ENCODE assay signal across 24 mouse cellular contexts in the genomic region with DNA sequence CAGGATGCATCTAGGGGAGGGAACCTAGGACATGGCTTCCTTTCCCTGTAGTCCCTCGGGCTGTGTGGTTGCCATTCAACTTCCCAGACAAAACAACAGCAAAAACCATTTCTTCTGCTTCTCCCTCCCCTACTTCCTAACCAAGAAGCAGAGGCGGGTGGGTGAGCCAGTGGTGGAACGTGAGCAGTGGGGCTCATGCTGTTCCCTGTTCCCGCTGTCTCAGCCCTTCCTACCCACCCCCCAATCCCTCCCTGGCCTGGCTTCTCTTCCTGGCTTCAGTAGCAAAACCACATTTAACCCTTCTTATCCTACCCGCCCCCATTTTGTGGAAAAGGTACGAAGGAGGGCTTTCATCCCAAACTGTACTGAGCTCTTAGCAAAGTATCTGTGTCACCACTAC. TPM values are rescaled to one million over a fixed set of nuclear protein-coding genes. Genes with fewer than 3 reads are reported as not detected.
DNase-seq lines count a peak whose midpoint lies in the region; ATAC-seq and TF ChIP-seq lines count a peak whose summit lies in the region.
"Had no signal": no experiment of that assay in that cellular context is flagged by ENCODE, and none has a peak within 500 bp of the region (broad histone marks: within the 10 kb centered on the region; RNA-seq: fewer than 3 reads in every experiment).

No protein-coding gene starts in this region.

- no peak overlapping the region for H3K4me2 ChIP-seq in intestine, embryonic 16.5 days (ENCODE audit: low read depth, low read length)
- no peak overlapping the region for H3K4me2 ChIP-seq in intestine, postnatal 0 days (replicated peaks; ENCODE audit: low read depth)
- H3K4me2 ChIP-seq in embryonic facial prominence, embryonic 14.5 days (ENCODE audit: low read depth, low read length): peak overlapping the region; percentile 38
- peak overlapping the region; percentile 23; the same call in 1 of the 2 replicates for H3K4me2 ChIP-seq in limb, embryonic 15.5 days
- H3K4me2 ChIP-seq: forebrain, embryonic 12.5 days; midbrain, embryonic 12.5 days; neural tube, embryonic 13.5 days had no signal

- H3K27ac ChIP-seq in intestine, embryonic 16.5 days (ENCODE audit: low read length): 0 out of 2 replicates have a peak overlapping the region, but pooled peaks have one; percentile 11
- H3K27ac ChIP-seq in intestine, postnatal 0 days (ENCODE audit: low read depth, low read length): no peak overlapping the region
- H3K27ac ChIP-seq in ES-E14 (ENCODE audit: insufficient read depth, low read depth, low read length, poor library complexity, severe bottlenecking): no peak overlapping the region
- H3K27ac ChIP-seq in embryonic facial prominence, embryonic 14.5 days (replicated peaks; ENCODE audit: low read depth, low read length): peak overlapping the region; percentile 99
- H3K27ac ChIP-seq in limb, embryonic 15.5 days: peak overlapping the region; percentile 98
- H3K27ac ChIP-seq: forebrain, embryonic 12.5 days; layer of hippocampus, adult 2 months; midbrain, embryonic 12.5 days; neural tube, embryonic 13.5 days had no signal

- in situ Hi-C loops in ES-E14 (cut with MboI; ENCODE audit: low sequenced_read_pairs in 2 of 2, unreplicated experiment in 2 of 2): no loop called here

- no peak overlapping the region for H3K4me3 ChIP-seq in intestine, embryonic 16.5 days (ENCODE audit: low read length)
- H3K4me3 ChIP-seq in intestine, postnatal 0 days (ENCODE audit: low read depth, low read length): no peak overlapping the region
- H3K4me3 ChIP-seq in ES-E14 (ENCODE audit: insufficient read depth in 1 of 2, low read depth in 1 of 2, low read length in 2 of 2, poor library complexity in 1 of 2, severe bottlenecking in 1 of 2): no peak overlapping the region
- H3K4me3 ChIP-seq in embryonic facial prominence, embryonic 14.5 days (ENCODE audit: low read depth, low read length): no peak overlapping the region
- H3K4me3 ChIP-seq in limb, embryonic 15.5 days: no peak overlapping the region
- H3K4me3 ChIP-seq: forebrain, embryonic 12.5 days; layer of hippocampus, adult 2 months; midbrain, embryonic 12.5 days; neural tube, embryonic 13.5 days had no signal

- ATAC-seq in intestine, embryonic 16.5 days: no peak
- ATAC-seq in intestine, postnatal 0 days: no peak
- ATAC-seq in embryonic facial prominence, embryonic 14.5 days (ENCODE audit: low read depth): no peak
- no peak for ATAC-seq in limb, embryonic 15.5 days (ENCODE audit: insufficient number of reproducible peaks, low FRiP score, low TSS enrichment, low read depth)
- ATAC-seq: liver, postnatal 0 days had no signal

- H3K9ac ChIP-seq in intestine, embryonic 16.5 days (ENCODE audit: low read depth, low read length): no peak overlapping the region
- H3K9ac ChIP-seq in intestine, postnatal 0 days (ENCODE audit: low read depth, low read length): no peak overlapping the region
- H3K9ac ChIP-seq in ES-E14 (ENCODE audit: insufficient read depth, low read depth, low read length, poor library complexity, severe bottlenecking): peak overlapping the region; percentile 34
- H3K9ac ChIP-seq in embryonic facial prominence, embryonic 14.5 days (ENCODE audit: low read depth, low read length): no peak overlapping the region
- H3K9ac ChIP-seq in limb, embryonic 15.5 days: no peak overlapping the region
- H3K9ac ChIP-seq: forebrain, embryonic 12.5 days; liver, postnatal 0 days; midbrain, embryonic 12.5 days; neural tube, embryonic 13.5 days had no signal

- peaks cover 33% of the 10 kb centered on the region for H3K4me1 ChIP-seq in intestine, embryonic 16.5 days (ENCODE audit: control insufficient read depth, insufficient read depth, low read length)
- H3K4me1 ChIP-seq in intestine, postnatal 0 days (replicated peaks; ENCODE audit: control insufficient read depth, insufficient read depth, low read length): peaks cover 7% of the 10 kb centered on the region
- H3K4me1 ChIP-seq in ES-E14 (ENCODE audit: control insufficient read depth in 2 of 2, insufficient read depth in 2 of 2, low read length in 2 of 2, poor library complexity in 1 of 2): peaks cover 2 to 26% of the 10 kb centered on the region in 2 experiments; a peak in 3 of 4 replicates
- H3K4me1 ChIP-seq in embryonic facial prominence, embryonic 14.5 days (ENCODE audit: control insufficient read depth, insufficient read depth, low read length): peaks cover 52% of the 10 kb centered on the region
- H3K4me1 ChIP-seq in limb, embryonic 15.5 days: peaks cover 69% of the 10 kb centered on the region

- H3K9me3 ChIP-seq in intestine, embryonic 16.5 days (ENCODE audit: control insufficient read depth, low read length): no peaks in the 10 kb centered on the region
- H3K9me3 ChIP-seq in intestine, postnatal 0 days (ENCODE audit: control insufficient read depth): no peaks in the 10 kb centered on the region
- H3K9me3 ChIP-seq in ES-E14 (ENCODE audit: control insufficient read depth, insufficient read depth, low read depth, low read length): no peaks in the 10 kb centered on the region
- H3K9me3 ChIP-seq in embryonic facial prominence, embryonic 14.5 days (ENCODE audit: control insufficient read depth, low read length): no peaks in the 10 kb centered on the region
- no peaks in the 10 kb centered on the region for H3K9me3 ChIP-seq in limb, embryonic 15.5 days
- H3K9me3 ChIP-seq: forebrain, embryonic 12.5 days; midbrain, embryonic 12.5 days; neural tube, embryonic 13.5 days had no signal

- WGBS in intestine, embryonic 16.5 days: 66% methylated on average over 6 of the region's 6 CpGs
- 71% methylated on average over 6 of the region's 6 CpGs for WGBS in intestine, postnatal 0 days
- 29% methylated on average over 6 of the region's 6 CpGs for WGBS in embryonic facial prominence, embryonic 14.5 days
- WGBS in limb, embryonic 15.5 days: 35% methylated on average over 6 of the region's 6 CpGs

- no peaks in the 10 kb centered on the region for H3K36me3 ChIP-seq in intestine, embryonic 16.5 days (ENCODE audit: control insufficient read depth, insufficient read depth, low read length)
- H3K36me3 ChIP-seq in intestine, postnatal 0 days (ENCODE audit: control insufficient read depth, insufficient read depth): no peaks in the 10 kb centered on the region
- no peaks in the 10 kb centered on the region for H3K36me3 ChIP-seq in ES-E14 (ENCODE audit: control insufficient read depth, insufficient read depth, low read length, poor library complexity, severe bottlenecking)
- H3K36me3 ChIP-seq in embryonic facial prominence, embryonic 14.5 days (ENCODE audit: control insufficient read depth, insufficient read depth, low read length): peaks cover under 1% of the 10 kb centered on the region; the same call in 1 of the 2 replicates
- H3K36me3 ChIP-seq in limb, embryonic 15.5 days: peaks cover 2% of the 10 kb centered on the region
- H3K36me3 ChIP-seq: forebrain, embryonic 12.5 days; midbrain, embryonic 12.5 days; neural tube, embryonic 13.5 days had no signal

- TF ChIP-seq CTCF in intestine, postnatal 0 days (IDR thresholded peaks at IDR 0.05; ENCODE audit: low read depth): no peak

- H3K27me3 ChIP-seq in intestine, embryonic 16.5 days (replicated peaks; ENCODE audit: control insufficient read depth, insufficient read depth, low read length): no peaks in the 10 kb centered on the region
- H3K27me3 ChIP-seq in intestine, postnatal 0 days (replicated peaks; ENCODE audit: control insufficient read depth, insufficient read depth, low read length): no peaks in the 10 kb centered on the region
- H3K27me3 ChIP-seq in embryonic facial prominence, embryonic 14.5 days (replicated peaks; ENCODE audit: control insufficient read depth, insufficient read depth, low read length): no peaks in the 10 kb centered on the region
- H3K27me3 ChIP-seq in limb, embryonic 15.5 days: no peaks in the 10 kb centered on the region

- DNase-seq in ES-E14 (ENCODE audit: low read depth, low spot score): no peak
- DNase-seq in embryonic facial prominence, embryonic 14.5 days (ENCODE audit: low spot score): peak; percentile 89
- DNase-seq in right cerebral cortex, postnatal 4 days: no peak
- DNase-seq in left cerebral cortex, adult 9 months (ENCODE audit: low spot score in 2 of 2): no peak
- DNase-seq in ovary, postnatal 36 days (ENCODE audit: low spot score): no peak
- DNase-seq: adrenal gland, postnatal 10 days; B cell, adult 2 months; cerebellum, adult 9-11 months; heart, adult 18-20 months; kidney, adult 2 months; kidney, postnatal 14 days; liver, postnatal 0 days; lung, postnatal 4 days; thymus, postnatal 25 days had no signal

RNA-seq across cellular contexts. Expression of a gene that starts 4.7 kb away (rescaled TPM):
- 126 and 127 TPM in 2 replicates for polyA plus RNA-seq in intestine, embryonic 16.5 days (2015; fragmentation: Nextera tagmentation; extraction: Ambion mirVana)
- polyA plus RNA-seq in intestine, postnatal 0 days (2015; fragmentation: Nextera tagmentation; extraction: Ambion mirVana): 92.5 and 96.5 TPM in 2 replicates
- total RNA-seq in ES-E14 (2012; rRNA removed): 80.1 and 121 TPM in 2 replicates
- polyA plus RNA-seq in embryonic facial prominence, embryonic 14.5 days (2014; fragmentation: Nextera tagmentation; extraction: Ambion mirVana): 426 and 482 TPM in 2 replicates
- 635 and 751 TPM in 2 replicates for polyA plus RNA-seq in limb, embryonic 15.5 days (2015; fragmentation: Nextera tagmentation; extraction: Ambion mirVana)

RNA-seq across cellular contexts. Expression of a gene that starts 27.1 kb away (rescaled TPM):
- 6.5 and 7.3 TPM in 2 replicates for polyA plus RNA-seq in intestine, embryonic 16.5 days (2015; fragmentation: Nextera tagmentation; extraction: Ambion mirVana)
- 2.8 TPM in 2 replicates for polyA plus RNA-seq in intestine, postnatal 0 days (2015; fragmentation: Nextera tagmentation; extraction: Ambion mirVana)
- total RNA-seq in ES-E14 (2012; rRNA removed): 24.9 and 29.8 TPM in 2 replicates
- 21.5 and 24.7 TPM in 2 replicates for polyA plus RNA-seq in embryonic facial prominence, embryonic 14.5 days (2014; fragmentation: Nextera tagmentation; extraction: Ambion mirVana)
- 17.6 and 21.0 TPM in 2 replicates for polyA plus RNA-seq in limb, embryonic 15.5 days (2015; fragmentation: Nextera tagmentation; extraction: Ambion mirVana)

RNA-seq across cellular contexts. Expression of a gene that starts 43.0 kb away (rescaled TPM):
- 102 and 109 TPM in 2 replicates for polyA plus RNA-seq in intestine, embryonic 16.5 days (2015; fragmentation: Nextera tagmentation; extraction: Ambion mirVana)
- 79.5 and 89.2 TPM in 2 replicates for polyA plus RNA-seq in intestine, postnatal 0 days (2015; fragmentation: Nextera tagmentation; extraction: Ambion mirVana)
- total RNA-seq in ES-E14 (2012; rRNA removed): 2.1 and 4.0 TPM in 2 replicates
- 33.8 and 38.0 TPM in 2 replicates for polyA plus RNA-seq in embryonic facial prominence, embryonic 14.5 days (2014; fragmentation: Nextera tagmentation; extraction: Ambion mirVana)
- polyA plus RNA-seq in limb, embryonic 15.5 days (2015; fragmentation: Nextera tagmentation; extraction: Ambion mirVana): 144 and 148 TPM in 2 replicates
- total RNA-seq: adrenal gland, postnatal 10 days; gastrocnemius, adult 8-10 months; heart, postnatal 36 days; layer of hippocampus, adult 2 months; left cerebral cortex, adult 18-20 months had no signal
- polyA plus RNA-seq: neural tube, embryonic 13.5 days had no signal

RNA-seq across cellular contexts. Expression of a gene that starts 44.1 kb away (rescaled TPM):
- 60.9 and 71.1 TPM in 2 replicates for polyA plus RNA-seq in intestine, embryonic 16.5 days (2015; fragmentation: Nextera tagmentation; extraction: Ambion mirVana)
- 93.1 and 101 TPM in 2 replicates for polyA plus RNA-seq in intestine, postnatal 0 days (2015; fragmentation: Nextera tagmentation; extraction: Ambion mirVana)
- total RNA-seq in ES-E14 (2012; rRNA removed): 8.8 and 10.1 TPM in 2 replicates
- 9.5 and 10.1 TPM in 2 replicates for polyA plus RNA-seq in embryonic facial prominence, embryonic 14.5 days (2014; fragmentation: Nextera tagmentation; extraction: Ambion mirVana)
- polyA plus RNA-seq in limb, embryonic 15.5 days (2015; fragmentation: Nextera tagmentation; extraction: Ambion mirVana): 23.1 and 24.5 TPM in 2 replicates

RNA-seq across cellular contexts. Expression of a gene that starts 47.8 kb away (rescaled TPM):
- polyA plus RNA-seq in intestine, embryonic 16.5 days (2015; fragmentation: Nextera tagmentation; extraction: Ambion mirVana): 244 and 256 TPM in 2 replicates
- polyA plus RNA-seq in intestine, postnatal 0 days (2015; fragmentation: Nextera tagmentation; extraction: Ambion mirVana): 171 and 183 TPM in 2 replicates
- total RNA-seq in ES-E14 (2012; rRNA removed): 108 and 112 TPM in 2 replicates
- polyA plus RNA-seq in embryonic facial prominence, embryonic 14.5 days (2014; fragmentation: Nextera tagmentation; extraction: Ambion mirVana): 97.9 and 107 TPM in 2 replicates
- 194 and 207 TPM in 2 replicates for polyA plus RNA-seq in limb, embryonic 15.5 days (2015; fragmentation: Nextera tagmentation; extraction: Ambion mirVana)

Comparison
In these comparisons a context has a peak if more than half of its experiments do, and no peak if none do; other contexts are left out.
1. H3K27ac ChIP-seq: peak in intestine, embryonic 16.5 days (single experiment), embryonic facial prominence, embryonic 14.5 days (single experiment) and limb, embryonic 15.5 days (single experiment); none in intestine, postnatal 0 days (single experiment) and ES-E14 (single experiment).
2. H3K4me2 ChIP-seq: peak in embryonic facial prominence, embryonic 14.5 days (single experiment) and limb, embryonic 15.5 days (single experiment); none in intestine, embryonic 16.5 days (single experiment) and intestine, postnatal 0 days (single experiment).